Mouse (Mus musculus): ENCODE results near the gene Glod4. TPM values are rescaled to one million over a fixed set of nuclear protein-coding genes. Genes with fewer than 3 reads are reported as not detected.

Gene Glod4
- 129 and 133 TPM in 2 replicates for polyA plus RNA-seq (2015; fragmentation: Nextera tagmentation; extraction: Ambion mirVana)

- H3K9ac ChIP-seq, result peak within 1 kb of the TSS; percentile 87
- no peaks in the 10 kb centered on the region for H3K27me3 ChIP-seq
- WGBS, result under 1% methylated on average over 61 of the region's 61 CpGs
- H3K9me3 ChIP-seq (replicated peaks), result no peaks in the 10 kb centered on the region
- ATAC-seq, result peak; percentile 91
- peaks cover 23% of the 10 kb centered on the region for H3K4me1 ChIP-seq
- peaks cover 20% of the 10 kb centered on the region for H3K36me3 ChIP-seq (ENCODE audit: poor library complexity, severe bottlenecking)
- peak within 1 kb of the TSS; percentile 82 for H3K4me3 ChIP-seq
- peak within 1 kb of the TSS; percentile 76 for H3K4me2 ChIP-seq
- peak within 1 kb of the TSS; percentile 78 for H3K27ac ChIP-seq
Observed at GRCm38 (mm10) chr11:76242901-76243810, at the start of gene Glod4, which contains the start of gene Mrm3. Glod4 (minus strand) TSS chr11:76243725. Mrm3 (plus strand) TSS chr11:76243715.

GRCm38 (mm10) chr11:76292831-76293230 is 49.3 kb upstream of the Glod4 start:
- no peak for ATAC-seq
- no peak overlapping the region for H3K9ac ChIP-seq
- H3K36me3 ChIP-seq (ENCODE audit: poor library complexity, severe bottlenecking), result no peaks in the 10 kb centered on the region
- no peaks in the 10 kb centered on the region for H3K27me3 ChIP-seq
- WGBS, result 63% methylated on average over 6 of the region's 6 CpGs
- H3K9me3 ChIP-seq (replicated peaks), result no peaks in the 10 kb centered on the region
- no peak overlapping the region for H3K4me3 ChIP-seq
- peaks cover 83% of the 10 kb centered on the region for H3K4me1 ChIP-seq
- H3K4me2 ChIP-seq, result no peak overlapping the region
- peak overlapping the region; percentile 61 for H3K27ac ChIP-seq

- WGBS, result 85% methylated on average over 15 of the region's 15 CpGs
- peaks cover 85% of the 10 kb centered on the region for H3K4me1 ChIP-seq
Observed at GRCm38 (mm10) chr11:76292398-76292797, 48.9 kb upstream of the Glod4 start.

GRCm38 (mm10) chr11:76291960-76292359 is 48.4 kb upstream of the Glod4 start:
- H3K36me3 ChIP-seq (ENCODE audit: poor library complexity, severe bottlenecking), result no peaks in the 10 kb centered on the region
- no peak for ATAC-seq
- no peaks in the 10 kb centered on the region for H3K27me3 ChIP-seq
- H3K9ac ChIP-seq, result no peak overlapping the region
- no peak overlapping the region for H3K4me2 ChIP-seq
- H3K4me3 ChIP-seq, result no peak overlapping the region
- 81% methylated on average over 4 of the region's 4 CpGs for WGBS
- peaks cover 84% of the 10 kb centered on the region for H3K4me1 ChIP-seq
- H3K9me3 ChIP-seq (replicated peaks), result no peaks in the 10 kb centered on the region
- no peak overlapping the region for H3K27ac ChIP-seq

More at GRCm38 (mm10) chr11:76292398-76292797, 48.9 kb upstream of the Glod4 start:
- Histone ChIP-seq H3K27me3 (no peaks in the 10 kb centered on the region), H3K4me2 (no peak overlapping the region), H3K36me3 (ENCODE audit: poor library complexity, severe bottlenecking) (no peaks in the 10 kb centered on the region), H3K4me3 (no peak overlapping the region), H3K27ac (peak overlapping the region; percentile 61; the same call in 1 of the 2 replicates), H3K9me3 (replicated peaks) (no peaks in the 10 kb centered on the region), H3K9ac (no peak overlapping the region)
- ATAC-seq, result no peak

DNA sequence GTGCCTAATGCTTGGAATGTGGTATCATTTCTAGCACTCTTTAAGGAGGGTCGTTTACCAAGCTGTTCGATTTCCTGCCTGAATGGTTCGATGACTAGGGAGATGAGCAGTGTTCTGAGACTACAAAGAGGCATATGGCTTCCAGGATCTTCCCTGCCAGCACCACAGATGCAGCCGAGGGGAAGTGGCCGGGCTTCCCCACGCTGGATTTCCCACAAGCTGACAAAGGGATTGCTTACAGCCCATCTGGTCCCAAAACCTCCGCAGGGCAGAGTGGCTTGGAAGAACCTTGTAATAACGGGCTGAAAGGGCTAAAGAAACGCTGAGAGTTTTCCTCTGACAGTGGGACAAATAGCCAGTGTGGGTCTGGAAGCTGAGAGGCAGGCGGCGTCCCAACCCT is 46.8 kb upstream of the Glod4 start:
- Histone ChIP-seq H3K4me2 (no peak overlapping the region; the same call in 1 of the 2 replicates), H3K9ac (no peak overlapping the region), H3K27ac (peak overlapping the region; percentile 82), H3K4me1 (peaks cover 82% of the 10 kb centered on the region), H3K4me3 (no peak overlapping the region), H3K36me3 (ENCODE audit: poor library complexity, severe bottlenecking) (no peaks in the 10 kb centered on the region), H3K9me3 (replicated peaks) (no peaks in the 10 kb centered on the region), H3K27me3 (no peaks in the 10 kb centered on the region)
- WGBS, result 20% methylated on average over 11 of the region's 11 CpGs
- ATAC-seq, result peak; percentile 82

DNA sequence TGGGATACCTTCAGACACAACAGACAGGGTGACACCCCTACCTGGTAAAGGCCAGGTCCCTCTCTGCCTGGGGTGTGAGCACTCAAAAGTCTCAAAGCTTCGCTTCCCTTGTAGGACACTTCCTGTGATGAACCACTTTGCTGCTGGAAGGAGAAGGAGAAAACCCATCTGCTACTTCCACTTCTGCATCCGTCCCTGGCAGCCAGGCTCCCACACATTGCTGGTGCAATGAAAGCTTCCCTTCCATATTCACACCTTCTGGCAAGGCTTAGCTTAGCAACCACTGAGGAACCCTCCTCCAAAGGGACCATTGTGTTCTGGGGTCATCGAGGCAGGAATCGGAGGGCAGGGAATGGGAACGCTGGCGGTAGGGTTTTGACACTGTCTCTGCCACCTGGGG is 45.1 kb upstream of the Glod4 start:
- H3K4me1 ChIP-seq, result peaks cover 65% of the 10 kb centered on the region
- no peaks in the 10 kb centered on the region for H3K36me3 ChIP-seq (ENCODE audit: poor library complexity, severe bottlenecking)
- H3K9ac ChIP-seq, result no peak overlapping the region
- no peak for ATAC-seq
- H3K4me3 ChIP-seq, result no peak overlapping the region
- H3K9me3 ChIP-seq (replicated peaks), result no peaks in the 10 kb centered on the region
- H3K27me3 ChIP-seq, result no peaks in the 10 kb centered on the region
- peak overlapping the region; percentile 82; the same call in 1 of the 2 replicates for H3K27ac ChIP-seq
- WGBS, result 82% methylated on average over 6 of the region's 6 CpGs
- no peak overlapping the region for H3K4me2 ChIP-seq

- 45% methylated on average over 10 of the region's 10 CpGs for WGBS
- Histone ChIP-seq H3K27ac (no peak overlapping the region), H3K4me1 (peaks cover 52% of the 10 kb centered on the region), H3K9me3 (replicated peaks) (no peaks in the 10 kb centered on the region), H3K4me2 (no peak overlapping the region), H3K36me3 (ENCODE audit: poor library complexity, severe bottlenecking) (0 out of 2 replicates have a peak, but pooled peaks cover 2% of the 10 kb centered on the region), H3K27me3 (no peaks in the 10 kb centered on the region), H3K9ac (no peak overlapping the region), H3K4me3 (no peak overlapping the region)
- ATAC-seq, result no peak
Observed at GRCm38 (mm10) chr11:76287301-76287700, 43.8 kb upstream of the Glod4 start.

DNA sequence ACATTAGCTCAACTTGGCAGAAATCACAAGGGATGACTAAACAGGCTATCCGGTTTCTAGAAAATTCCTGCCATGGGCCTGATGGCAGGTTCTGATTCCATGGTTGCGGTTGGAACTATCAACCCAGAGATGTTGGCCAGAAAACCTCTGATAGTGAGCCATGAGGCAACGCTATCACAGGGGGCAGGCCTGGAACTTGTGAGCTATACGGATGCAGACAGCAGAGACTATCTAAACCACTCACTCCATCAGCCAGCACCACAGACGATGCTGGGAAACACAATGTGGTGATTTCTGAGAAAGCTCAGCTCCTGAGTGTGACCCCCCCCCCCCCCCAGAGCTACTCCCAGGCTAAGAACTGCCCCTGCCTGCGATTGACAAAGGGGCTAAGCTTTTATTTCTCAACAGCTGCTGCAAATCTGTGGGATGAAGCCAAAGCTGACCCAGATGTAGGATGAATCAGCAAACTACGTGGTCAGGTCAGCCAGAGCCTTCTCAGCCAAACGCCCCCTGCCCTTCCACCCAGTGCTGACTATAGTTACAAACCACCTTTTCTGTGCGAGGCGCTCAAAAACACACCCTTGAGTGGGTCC is 43.1 kb upstream of the Glod4 start:
- Histone ChIP-seq H3K27me3 (no peaks in the 10 kb centered on the region), H3K9me3 (replicated peaks) (no peaks in the 10 kb centered on the region), H3K4me1 (peaks cover 47% of the 10 kb centered on the region), H3K9ac (no peak overlapping the region), H3K4me3 (no peak overlapping the region), H3K4me2 (no peak overlapping the region), H3K27ac (no peak overlapping the region), H3K36me3 (ENCODE audit: poor library complexity, severe bottlenecking) (0 out of 2 replicates have a peak, but pooled peaks cover 2% of the 10 kb centered on the region)
- 69% methylated on average over 10 of the region's 10 CpGs for WGBS
- no peak for ATAC-seq

- Histone ChIP-seq H3K9ac (no peak overlapping the region), H3K4me1 (peaks cover 43% of the 10 kb centered on the region), H3K9me3 (replicated peaks) (no peaks in the 10 kb centered on the region), H3K27ac (no peak overlapping the region), H3K4me2 (no peak overlapping the region), H3K27me3 (no peaks in the 10 kb centered on the region), H3K4me3 (no peak overlapping the region), H3K36me3 (ENCODE audit: poor library complexity, severe bottlenecking) (0 out of 2 replicates have a peak, but pooled peaks cover 2% of the 10 kb centered on the region)
- WGBS, result 76% methylated on average over 7 of the region's 7 CpGs
- no peak for ATAC-seq
Observed at GRCm38 (mm10) chr11:76285431-76286075, 42.0 kb upstream of the Glod4 start.

DNA sequence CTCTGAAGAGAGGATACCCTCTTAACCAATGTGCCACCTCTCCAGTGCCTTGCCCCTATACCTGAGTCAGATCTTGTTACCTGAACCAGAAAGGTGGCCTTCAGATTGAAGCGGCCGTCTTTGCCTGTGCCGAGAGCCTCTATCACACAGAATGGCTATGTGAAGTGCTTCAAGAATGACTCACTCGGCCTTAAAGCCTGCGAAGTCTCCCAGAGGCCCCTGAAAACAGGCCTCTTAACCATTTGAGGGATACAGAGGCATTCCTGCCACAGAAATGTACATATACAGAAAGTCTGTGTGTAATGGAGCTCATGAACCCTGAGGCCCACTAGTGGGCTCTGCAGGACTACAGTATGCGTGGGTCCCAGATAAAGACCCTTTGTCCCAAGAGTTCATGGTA is 40.3 kb upstream of the Glod4 start:
- Histone ChIP-seq H3K4me2 (no peak overlapping the region), H3K9ac (no peak overlapping the region), H3K27ac (no peak overlapping the region), H3K27me3 (no peaks in the 10 kb centered on the region), H3K9me3 (replicated peaks) (no peaks in the 10 kb centered on the region), H3K36me3 (ENCODE audit: poor library complexity, severe bottlenecking) (0 out of 2 replicates have a peak, but pooled peaks cover 2% of the 10 kb centered on the region), H3K4me1 (peaks cover 40% of the 10 kb centered on the region), H3K4me3 (no peak overlapping the region)
- no peak for ATAC-seq
- WGBS, result 97% methylated on average over 6 of the region's 6 CpGs

GRCm38 (mm10) chr11:76279971-76280370 is 36.4 kb upstream of the Glod4 start:
- ATAC-seq, result no peak
- Histone ChIP-seq H3K36me3 (ENCODE audit: poor library complexity, severe bottlenecking) (peaks cover 8% of the 10 kb centered on the region; the same call in 1 of the 2 replicates), H3K9me3 (replicated peaks) (no peaks in the 10 kb centered on the region), H3K4me1 (peaks cover 15% of the 10 kb centered on the region), H3K27me3 (no peaks in the 10 kb centered on the region), H3K4me2 (no peak overlapping the region), H3K4me3 (no peak overlapping the region), H3K9ac (no peak overlapping the region), H3K27ac (peak overlapping the region; percentile 35)
- WGBS, result 40% methylated on average over 2 of the region's 2 CpGs
